Mouse (Mus musculus) frontal cortex, postnatal 25 days (tissue): ENCODE results near the gene Nup160.

Experiments used
- DNase-seq, 2 experiments: peaks; one replicate each; pipeline ENCODE4 v3.0.0; 2022; ENCODE audit warnings: low spot score in 2 of 2

Gene Nup160

DNA sequence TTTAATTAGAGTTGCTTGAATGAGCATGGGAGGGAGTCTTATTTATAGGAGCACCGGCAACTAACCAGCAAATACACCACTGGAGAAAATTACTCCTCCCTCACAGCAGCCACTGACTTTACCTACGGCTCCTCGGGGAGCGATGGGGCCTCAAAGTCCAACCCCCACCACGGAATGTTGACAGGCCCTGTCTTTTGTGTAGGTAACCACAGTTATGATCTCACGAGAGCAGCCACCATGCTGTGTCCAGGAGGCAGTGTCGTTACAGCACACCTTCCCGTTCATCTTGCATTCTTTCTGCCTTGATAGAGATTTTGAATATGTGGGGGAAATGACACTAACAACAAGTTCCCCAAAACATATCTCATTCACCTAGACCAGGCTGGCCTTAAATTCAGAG, at the start of gene Nup160:
Gene Nup160, plus strand, starts transcription at position 209 of the 400 bp plus-strand sequence.
- DNase-seq: no peak

DNA sequence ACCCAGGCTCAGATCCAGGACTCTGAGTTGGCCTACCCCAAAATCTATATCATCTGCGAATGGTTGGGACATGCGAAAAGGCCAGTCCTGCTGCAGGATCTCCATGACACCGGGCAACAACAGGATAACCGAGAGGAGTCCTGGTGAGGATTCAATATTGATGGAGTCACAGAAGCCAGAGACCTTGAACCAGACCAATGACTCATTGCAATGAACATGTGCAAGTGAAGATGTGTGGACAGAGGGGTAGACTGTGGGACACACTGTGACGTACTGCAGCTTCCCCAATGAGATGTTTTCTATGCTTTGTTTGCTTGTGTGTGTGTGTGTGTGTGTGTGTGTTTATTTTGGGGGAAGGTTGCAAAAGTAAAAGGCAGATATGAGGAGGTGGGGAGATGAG, 48.8 kb upstream of the Nup160 start:
- DNase-seq: no peak

DNA sequence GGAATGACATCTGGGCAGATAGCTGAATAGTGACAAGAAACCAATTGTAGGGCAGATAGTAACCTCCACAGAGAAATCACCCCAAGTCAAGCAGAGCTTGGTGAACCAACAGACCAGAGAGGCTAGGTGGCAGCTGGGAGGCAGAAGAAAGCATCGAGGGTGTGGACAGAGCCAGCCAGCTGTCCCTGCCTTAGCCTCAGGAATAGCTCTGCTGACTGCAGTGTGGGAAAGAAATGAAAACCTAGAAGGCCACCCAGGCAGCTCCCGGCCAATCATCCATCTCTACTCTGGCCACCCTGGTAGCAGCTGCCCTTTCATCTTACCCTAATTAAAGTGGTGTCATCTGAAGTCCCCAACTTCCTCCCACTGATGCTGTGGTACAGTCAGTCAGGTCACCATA, 47.5 kb upstream of the Nup160 start:
- no peak for DNase-seq

- no peak for DNase-seq
Observed at GRCm38 (mm10) chr2:90631938-90632733, 44.9 kb upstream of the Nup160 start.

- DNase-seq: no peak
Observed at GRCm38 (mm10) chr2:90634671-90635070, 42.3 kb upstream of the Nup160 start.

DNA sequence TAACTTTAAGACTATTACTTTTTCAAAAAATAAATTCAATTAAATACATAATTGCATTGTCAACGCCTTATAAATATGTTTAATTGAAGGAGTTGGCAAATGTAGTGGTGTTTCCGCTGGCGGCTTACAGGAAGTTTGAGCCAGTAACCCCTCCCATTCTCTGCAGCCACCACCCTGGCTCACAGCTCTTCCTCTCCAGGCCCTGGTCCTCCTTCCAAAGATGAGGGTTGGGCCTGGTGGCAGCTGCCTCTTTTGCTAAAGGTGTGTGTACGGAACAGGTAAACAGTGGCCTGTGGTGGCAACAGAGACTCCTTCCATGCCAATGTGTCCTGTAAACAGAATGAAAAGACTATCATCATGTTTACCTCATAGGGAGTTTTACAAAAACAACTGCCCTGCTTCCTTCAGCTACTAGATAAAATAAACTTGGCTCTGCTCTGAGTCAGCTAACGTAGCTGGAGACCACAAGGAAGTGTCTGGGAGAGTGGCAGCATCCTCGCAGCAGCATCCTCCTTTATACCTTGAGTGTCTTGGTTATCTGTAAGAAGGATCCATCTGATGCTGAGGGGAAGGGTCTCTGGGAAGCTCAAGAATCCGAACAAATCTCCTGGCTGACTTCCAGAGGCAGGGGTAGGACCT, 41.8 kb upstream of the Nup160 start:
- no peak for DNase-seq

GRCm38 (mm10) chr2:90636853-90637252, 40.2 kb upstream of the Nup160 start:
- DNase-seq: no peak

DNA sequence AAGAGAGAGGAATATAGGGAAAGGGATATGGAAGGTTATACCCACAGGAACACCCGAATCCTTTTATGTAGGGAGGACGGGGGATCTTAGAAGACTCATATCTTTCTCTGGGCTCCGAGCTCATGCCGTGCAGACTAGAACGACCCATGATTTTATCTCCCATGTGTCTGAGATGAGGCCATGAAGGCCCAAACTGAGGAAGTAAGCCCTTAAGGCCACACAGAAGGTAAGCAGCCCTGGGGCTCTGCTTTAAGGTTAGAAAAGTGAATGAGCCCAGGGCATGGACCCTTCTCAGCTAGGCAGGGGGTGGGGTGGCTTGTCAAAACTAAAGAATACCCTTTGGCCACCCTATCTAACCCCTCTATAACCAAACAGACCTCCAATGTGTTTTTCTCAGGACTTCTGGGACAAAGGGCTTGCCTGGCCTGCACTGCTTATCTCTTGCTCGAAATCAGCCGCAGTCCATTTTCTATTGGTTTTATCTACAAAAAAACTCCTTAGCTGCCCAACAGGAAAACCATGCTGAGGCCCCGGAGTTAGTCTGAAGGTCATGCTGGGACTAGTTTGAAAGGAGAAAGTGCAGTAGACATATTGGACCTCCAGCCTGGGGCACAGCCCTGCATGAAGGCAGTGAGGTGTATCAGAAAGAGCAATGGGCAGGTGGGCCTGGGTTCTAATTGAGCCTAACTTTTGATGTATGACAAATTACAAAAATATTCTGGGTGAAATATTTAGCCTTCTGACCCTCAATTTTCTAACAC, 37.8 kb upstream of the Nup160 start:
- no peak for DNase-seq

DNA sequence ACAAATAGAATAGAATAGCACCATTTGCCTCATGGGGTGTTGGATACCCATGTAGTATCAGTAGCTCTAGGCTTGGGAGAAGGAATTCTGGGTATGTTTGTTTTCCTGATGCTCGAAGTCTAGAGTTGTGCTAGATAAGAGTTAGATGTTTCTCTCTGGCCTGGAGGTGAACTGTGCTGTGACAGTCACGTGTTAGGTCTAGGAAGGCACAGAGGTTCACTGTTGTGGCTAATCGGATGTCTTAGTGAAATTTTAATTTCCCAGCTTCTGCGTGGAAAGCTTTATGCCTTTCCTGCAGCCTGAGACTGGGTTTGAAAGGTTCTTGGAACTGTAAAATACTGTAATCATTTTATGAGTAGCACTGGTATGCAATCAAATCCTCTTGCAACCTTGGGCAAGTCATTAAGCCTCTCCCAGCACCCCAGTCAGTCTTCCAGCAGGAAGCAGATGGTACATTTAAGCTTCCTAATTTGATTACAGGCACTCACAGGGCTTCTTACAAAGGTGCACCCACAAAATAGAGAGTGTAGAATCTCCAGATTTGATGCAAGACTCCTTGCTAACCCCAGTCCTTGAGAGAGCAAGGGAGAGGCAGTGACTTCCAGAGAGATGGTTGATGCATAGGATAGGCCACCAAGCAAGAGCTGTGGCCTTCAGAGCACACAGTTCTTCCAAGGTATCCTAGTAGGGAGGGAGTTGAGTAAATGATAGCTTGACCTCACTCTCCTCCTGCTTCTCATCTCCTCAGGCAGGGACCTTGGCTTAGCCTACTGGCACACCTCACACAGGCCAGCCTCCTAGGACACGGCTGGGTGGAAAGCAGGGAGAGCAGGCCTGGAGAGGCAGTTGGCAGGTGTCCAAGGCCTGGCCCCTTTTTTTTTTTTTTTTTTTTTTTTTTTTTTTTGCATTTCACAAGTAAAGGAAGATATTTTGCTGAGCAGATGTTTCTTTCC, 37.0 kb upstream of the Nup160 start:
- no peak for DNase-seq

DNA sequence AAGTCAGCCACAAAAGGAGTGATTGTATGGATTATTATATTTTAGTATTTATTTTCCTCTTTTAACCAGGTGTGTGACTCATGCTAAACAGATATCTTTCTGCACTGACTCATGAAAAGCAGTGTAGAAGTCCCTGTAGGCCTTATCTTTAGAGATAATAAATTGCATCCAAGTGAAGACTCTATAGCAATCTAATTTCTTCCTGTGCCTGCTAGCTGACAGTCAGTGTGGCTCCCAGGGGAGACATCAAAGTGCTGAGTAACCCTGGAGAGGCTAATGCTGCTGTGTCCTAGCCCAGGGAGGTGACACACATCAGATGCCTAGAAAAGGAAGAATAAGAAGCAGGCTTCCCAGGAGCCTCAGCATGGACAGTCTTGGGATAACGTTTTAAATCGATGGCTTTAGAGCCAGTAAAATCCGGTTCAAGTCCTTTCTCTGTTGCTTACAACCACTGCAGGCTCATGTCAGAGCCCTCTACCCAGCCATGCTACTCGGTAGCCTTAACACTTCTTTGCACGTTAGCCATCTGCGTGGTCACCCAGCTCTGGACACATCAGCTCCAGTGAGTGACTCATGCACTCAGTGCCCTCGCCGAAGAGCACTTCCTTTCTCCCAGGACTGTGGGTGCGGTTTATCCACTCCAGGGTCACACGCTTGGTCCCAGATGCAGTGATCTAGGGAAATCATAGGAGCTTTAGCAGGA, 35.9 kb upstream of the Nup160 start:
- no peak for DNase-seq

DNA sequence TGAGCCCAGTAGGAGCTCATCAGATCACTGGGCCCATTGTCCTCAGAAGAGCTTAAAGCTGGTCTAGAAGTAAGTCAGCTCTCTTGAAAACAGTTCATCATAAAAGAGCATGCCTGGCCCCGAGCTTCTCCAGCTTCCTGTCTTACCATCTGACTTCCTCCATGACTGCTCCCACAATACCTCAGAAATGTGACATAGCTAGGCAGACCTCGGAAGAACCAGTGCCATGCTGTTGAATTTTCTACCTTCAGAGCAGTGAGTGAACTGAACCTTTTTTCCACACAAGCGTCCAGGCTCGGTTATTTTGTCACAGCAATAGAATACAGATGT, 35.3 kb upstream of the Nup160 start:
- no peak for DNase-seq

GRCm38 (mm10) chr2:90647084-90647483, 29.9 kb upstream of the Nup160 start:
- DNase-seq: no peak

DNA sequence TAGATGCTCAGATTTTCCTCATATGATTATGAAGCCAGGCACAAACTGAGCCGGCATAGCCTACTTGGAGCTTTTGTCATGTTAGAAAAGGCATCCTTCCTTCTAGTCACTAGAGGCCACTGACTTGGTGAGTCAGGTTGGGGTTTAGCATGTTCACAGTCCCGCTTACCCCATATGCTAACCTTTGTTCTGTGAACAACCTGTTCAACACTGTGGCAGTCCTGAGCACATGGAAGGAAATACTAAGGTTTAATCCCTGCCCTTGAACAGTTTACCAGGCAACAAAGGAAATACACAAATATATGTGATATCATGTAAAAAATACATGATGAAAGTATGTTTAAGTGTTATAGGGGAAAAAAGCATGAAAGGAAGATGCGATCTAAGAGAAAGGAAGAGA, 27.6 kb upstream of the Nup160 start:
- no peak for DNase-seq

- no peak for DNase-seq
Observed at GRCm38 (mm10) chr2:90649965-90650364, 27.1 kb upstream of the Nup160 start.

DNA sequence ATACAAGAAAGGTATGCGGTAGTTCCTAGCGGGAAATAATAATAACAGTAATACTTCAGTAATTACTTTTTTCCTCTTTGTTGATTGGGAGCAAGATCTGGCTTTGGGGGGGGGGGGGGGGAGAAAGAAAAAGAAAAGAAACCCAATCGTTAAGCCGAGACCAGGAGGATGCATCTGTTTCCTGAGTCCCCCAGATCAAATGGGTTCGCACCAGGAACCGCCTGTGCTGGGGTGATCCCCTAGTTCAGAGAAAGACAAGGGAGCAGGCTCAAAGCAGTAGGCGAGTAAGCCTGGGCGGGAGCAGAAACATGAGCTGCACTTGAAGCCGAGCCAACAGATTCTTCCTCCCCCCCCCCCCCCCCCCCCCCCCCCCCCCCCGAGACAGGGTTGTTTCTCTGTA, 24.9 kb upstream of the Nup160 start:
- no peak for DNase-seq

GRCm38 (mm10) chr2:90652993-90653392, 24.0 kb upstream of the Nup160 start:
- no peak for DNase-seq

GRCm38 (mm10) chr2:90655449-90655848, 21.6 kb upstream of the Nup160 start:
- no peak for DNase-seq

DNA sequence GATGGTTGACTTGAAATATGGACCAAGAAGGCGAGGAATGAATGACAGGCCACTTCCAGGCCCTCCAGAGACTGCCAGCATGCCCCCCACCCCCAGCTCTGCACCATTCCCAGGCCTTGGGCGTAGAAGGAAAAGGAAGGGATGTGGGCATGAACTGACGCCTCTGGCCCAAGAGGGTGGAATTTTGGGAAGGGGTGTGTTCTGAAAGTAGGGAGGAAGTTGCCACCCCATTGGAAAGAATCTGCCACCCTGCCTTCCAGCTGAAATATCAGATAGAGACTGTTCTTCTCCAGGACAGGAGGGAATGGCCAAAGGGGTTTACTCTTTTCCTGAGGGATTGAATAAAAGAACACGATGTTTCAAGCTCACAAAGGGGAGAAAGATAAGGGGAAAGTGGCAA, 18.4 kb upstream of the Nup160 start:
- no peak for DNase-seq

DNA sequence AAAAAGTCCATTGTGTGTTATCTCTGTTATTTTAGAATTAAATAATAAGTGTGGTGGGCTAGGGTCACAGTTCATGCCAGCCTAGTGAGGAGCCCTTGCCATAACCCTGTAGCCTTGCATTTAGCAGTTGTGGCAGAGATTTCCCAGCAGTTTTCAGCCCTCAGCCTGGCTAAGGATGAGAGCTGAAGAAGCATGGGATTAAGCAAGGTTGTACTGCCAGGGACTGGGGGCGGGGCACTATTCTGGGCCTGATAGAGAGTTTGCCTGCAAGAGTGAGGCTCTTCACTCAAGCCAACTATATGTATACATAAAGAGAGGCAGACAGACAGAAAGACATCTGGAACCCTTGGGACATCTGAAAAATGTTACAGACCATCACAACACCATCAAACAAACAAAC, 18.0 kb upstream of the Nup160 start:
- no peak for DNase-seq

GRCm38 (mm10) chr2:90659639-90660038, 17.4 kb upstream of the Nup160 start:
- no peak for DNase-seq

DNA sequence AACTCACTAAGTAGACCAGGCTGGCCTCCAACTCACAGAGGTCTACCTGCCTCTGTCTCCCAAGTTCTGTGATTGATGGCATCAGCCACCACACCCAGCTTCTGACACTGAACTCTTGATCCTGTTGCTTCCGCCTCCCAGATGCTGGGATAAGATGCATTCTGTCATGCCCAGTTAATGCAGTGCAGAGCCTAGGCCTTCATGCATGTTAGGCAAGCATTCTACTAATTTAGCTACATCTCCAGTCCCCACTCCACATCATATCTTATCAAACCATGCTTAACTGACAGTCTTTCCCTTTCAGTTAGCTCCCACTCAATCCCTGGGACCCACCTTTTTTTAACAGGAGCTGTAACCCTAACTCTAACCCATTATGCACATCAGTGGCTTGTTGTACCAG, 16.1 kb upstream of the Nup160 start:
- DNase-seq: no peak
